Mouse (Mus musculus) stomach, postnatal 0 days (tissue): ENCODE results near the gene Vsig10.

ENCODE experiments used
- CTCF ChIP-seq: IDR thresholded peaks from 2 replicates; pipeline ENCODE4 v1.5.1; 2016; ENCODE audit warnings: antibody characterized with exemption, low read depth, mild to moderate bottlenecking, moderate library complexity
- EP300 ChIP-seq: optimal IDR thresholded peaks from 2 replicates; pipeline ENCODE3; 2016; ENCODE audit warnings: antibody characterized with exemption

- TF ChIP-seq CTCF (no peak), EP300 (no peak)
Observed at GRCm38 (mm10) chr5:117295011-117295410, 23.9 kb upstream of the Vsig10 start.
